Mouse (Mus musculus) CH12.LX (cell line): ENCODE measurements at regions not wholly inside any gene's neighbourhood (a gene's known extent, or its start where the extent isn't known, plus 50 kb on each side); places are given as distances from the start of the nearest gene placed in this dataset.

Source experiments
- DNase-seq: peaks from one replicate; pipeline ENCODE4 v3.0.0-alpha.2; 2013; ENCODE audit errors: extremely low read depth
- H3K27ac ChIP-seq: 2 replicates; pipeline ENCODE4 v1.5.1; 2012; ENCODE audit warnings: low read depth, mild to moderate bottlenecking, control low read depth, moderate library complexity; ENCODE audit not compliant: insufficient read depth
- H3K27me3 ChIP-seq: replicated peaks from 2 replicates; pipeline ENCODE3; 2012; ENCODE audit warnings: inconsistent platforms
- H3K36me3 ChIP-seq, 2 experiments: replicated peaks in 1 of 2; 2 replicates each; pipeline versions ENCODE3 to v1.6.1; 2012; ENCODE audit warnings: inconsistent platforms in 1 of 2, low read length in 1 of 2, mild to moderate bottlenecking in 1 of 2, mixed read lengths in 1 of 2, moderate library complexity in 1 of 2; ENCODE audit not compliant: control insufficient read depth in 1 of 2, insufficient read depth in 1 of 2
- H3K4me1 ChIP-seq, 2 experiments: 2 replicates each; pipeline ENCODE4 v1.6.1; 2012; ENCODE audit warnings: inconsistent platforms in 1 of 2, moderate library complexity in 1 of 2; ENCODE audit not compliant: insufficient read depth in 2 of 2, control insufficient read depth in 1 of 2
- H3K4me2 ChIP-seq: 2 replicates; pipeline ENCODE4 v1.6.1; 2012; ENCODE audit warnings: low read depth, mild to moderate bottlenecking, control low read depth; ENCODE audit not compliant: poor library complexity, insufficient read depth, severe bottlenecking
- H3K4me3 ChIP-seq, 3 experiments: fragments of 150-350 bp in 1 of 3; sonication (generic) in 1 of 3; replicated peaks in 1 of 3; 2 replicates each; pipeline versions ENCODE3 to v1.5.1; 2011 to 2012; ENCODE audit warnings: low read depth in 2 of 3, low read length in 2 of 3, mild to moderate bottlenecking in 2 of 3, moderate library complexity in 2 of 3, control low read depth in 1 of 3, improper control_type of control experiment in 1 of 3, inconsistent platforms in 1 of 3, mixed read lengths in 1 of 3; ENCODE audit not compliant: poor library complexity in 1 of 3
- H3K79me2 ChIP-seq: replicated peaks from 2 replicates; pipeline ENCODE4 v1.6.1; 2012; ENCODE audit warnings: mild to moderate bottlenecking, moderate library complexity; ENCODE audit not compliant: control insufficient read depth, poor library complexity, insufficient read depth, severe bottlenecking; ENCODE audit errors: extremely low read depth
- H3K9ac ChIP-seq: 2 replicates; pipeline ENCODE4 v1.6.1; 2012; ENCODE audit warnings: low read depth, mild to moderate bottlenecking, control low read depth, moderate library complexity; ENCODE audit not compliant: insufficient read depth
- H3K9me3 ChIP-seq: replicated peaks from 2 replicates; pipeline ENCODE3; 2012; ENCODE audit warnings: low read length, inconsistent platforms, mixed read lengths
- CTCF ChIP-seq, 2 experiments: IDR thresholded peaks in 1 of 2; conservative IDR thresholded peaks in 1 of 2; 2 replicates each; pipeline ENCODE4 v1.5.1; 2011 to 2012; ENCODE audit warnings: low read depth in 2 of 2, low read length in 2 of 2, improper control_type of control experiment in 1 of 2, inconsistent platforms in 1 of 2, mild to moderate bottlenecking in 1 of 2, moderate library complexity in 1 of 2
- E2F4 ChIP-seq: IDR thresholded peaks from 2 replicates; pipeline ENCODE4 v1.6.1; 2011; ENCODE audit warnings: low read depth, low read length, improper control_type of control experiment; ENCODE audit not compliant: insufficient replicate concordance
- EP300 ChIP-seq: IDR thresholded peaks from 2 replicates; pipeline ENCODE4 v1.6.1; 2011; ENCODE audit warnings: low read length, improper control_type of control experiment
- HCFC1 ChIP-seq: IDR thresholded peaks from 2 replicates; pipeline ENCODE4 v1.6.1; 2012; ENCODE audit warnings: low read depth, mild to moderate bottlenecking, inconsistent platforms, low read length, improper control_type of control experiment
- MAFK ChIP-seq: IDR thresholded peaks from 2 replicates; pipeline ENCODE4 v1.6.1; 2011; ENCODE audit warnings: low read length, improper control_type of control experiment; ENCODE audit not compliant: insufficient replicate concordance
- PAX5 ChIP-seq: IDR thresholded peaks from 2 replicates; pipeline ENCODE4 v1.6.1; 2012; ENCODE audit warnings: low read length, inconsistent platforms, mixed read lengths
- POLR2A ChIP-seq: IDR thresholded peaks from 2 replicates; pipeline ENCODE4 v1.6.1; 2011; ENCODE audit warnings: low read depth, mild to moderate bottlenecking, improper control_type of control experiment, low read length
- RCOR1 ChIP-seq: conservative IDR thresholded peaks from 2 replicates; pipeline ENCODE4 v1.6.1; 2012; ENCODE audit warnings: low read depth, mild to moderate bottlenecking, inconsistent platforms, low read length, improper control_type of control experiment
- SMC3 ChIP-seq: IDR thresholded peaks from 2 replicates; pipeline ENCODE4 v1.6.1; 2011; ENCODE audit warnings: low read depth, low read length, improper control_type of control experiment
- ZKSCAN1 ChIP-seq: IDR thresholded peaks from 2 replicates; pipeline ENCODE4 v1.6.1; 2012; ENCODE audit warnings: low read depth, inconsistent platforms, low read length, improper control_type of control experiment, borderline replicate concordance
- ZMIZ1 ChIP-seq: IDR thresholded peaks from 2 replicates; pipeline ENCODE4 v1.6.1; 2012; ENCODE audit warnings: low read depth, mild to moderate bottlenecking, inconsistent platforms, low read length, improper control_type of control experiment
- dilution Hi-C: fragments of 300-500 bp; cut with MboI; formaldehyde crosslinking; loops from 2 replicates; pipeline ENCODE4 v1.14.3; 2020; ENCODE audit warnings: low sequenced_read_pairs; ENCODE audit not compliant: extremely low pct_unique_long_range_greater_than_20kb, extremely low pct_ligation_motif_present
- in situ Hi-C: fragments of 300-500 bp; cut with MboI; formaldehyde crosslinking; loops from 3 replicates; pipeline ENCODE4 v1.14.3; 2019; ENCODE audit warnings: low sequenced_read_pairs, low pct_ligation_motif_present, low pct_unique_long_range_greater_than_20kb, mixed read lengths

GRCm38 (mm10) chr9:84555237-84555636, 630.3 kb downstream of the Bckdhb start:
- H3K27me3 ChIP-seq = no peaks in the 10 kb centered on the region
- no peaks in the 10 kb centered on the region for H3K4me1 ChIP-seq
- dilution Hi-C loops (no loop called here), in situ Hi-C loops (no loop called here)
- no peak overlapping the region for H3K4me2 ChIP-seq
- no peak for TF ChIP-seq CTCF (conservative IDR thresholded peaks at IDR 0.05 in 1 of 2, IDR thresholded peaks at IDR 0.05 in 1 of 2; ENCODE audit: low read depth in 2 of 2, low read length in 2 of 2)
- no peak for TF ChIP-seq HCFC1
- DNase-seq = no peak
- H3K9me3 ChIP-seq = no peaks in the 10 kb centered on the region
- H3K27ac ChIP-seq = no peak overlapping the region
- H3K9ac ChIP-seq = no peak overlapping the region
- H3K79me2 ChIP-seq = no peaks in the 10 kb centered on the region
- no peaks in the 10 kb centered on the region for H3K36me3 ChIP-seq
- H3K4me3 ChIP-seq = no peak overlapping the region

GRCm38 (mm10) chr9:84556261-84556844, 631.4 kb downstream of the Bckdhb start:
- no peak for TF ChIP-seq POLR2A
- no peak for TF ChIP-seq EP300
- no peak for TF ChIP-seq ZMIZ1
- no peak for TF ChIP-seq E2F4
- in situ Hi-C loops (no loop called here), dilution Hi-C loops (no loop called here)
- H3K79me2 ChIP-seq = no peaks in the 10 kb centered on the region
- no peaks in the 10 kb centered on the region for H3K9me3 ChIP-seq
- H3K36me3 ChIP-seq = no peaks in the 10 kb centered on the region
- no peak overlapping the region for H3K4me3 ChIP-seq
- no peak for DNase-seq
- peak overlapping the region; percentile 36 for H3K4me2 ChIP-seq
- H3K27ac ChIP-seq = no peak overlapping the region
- H3K9ac ChIP-seq = no peak overlapping the region
- no peaks in the 10 kb centered on the region for H3K27me3 ChIP-seq
- no peaks in the 10 kb centered on the region for H3K4me1 ChIP-seq

GRCm38 (mm10) chr9:84558346-84558745, 633.4 kb downstream of the Bckdhb start:
- H3K9me3 ChIP-seq = no peaks in the 10 kb centered on the region
- TF ChIP-seq RCOR1 (no peak), ZKSCAN1 (no peak), PAX5 (no peak), SMC3 (no peak), MAFK (no peak)
- H3K4me2 ChIP-seq = no peak overlapping the region
- no peak for DNase-seq
- no peaks in the 10 kb centered on the region for H3K4me1 ChIP-seq
- no peaks in the 10 kb centered on the region for H3K79me2 ChIP-seq
- H3K4me3 ChIP-seq = no peak overlapping the region
- in situ Hi-C loops = no loop called here
- H3K27ac ChIP-seq = no peak overlapping the region
- no peaks in the 10 kb centered on the region for H3K36me3 ChIP-seq
- H3K27me3 ChIP-seq = no peaks in the 10 kb centered on the region
- dilution Hi-C loops = no loop called here
- no peak overlapping the region for H3K9ac ChIP-seq
